Mouse (Mus musculus): ENCODE data around the gene Frmd4a. TPM values are rescaled to one million over a fixed set of nuclear protein-coding genes. Genes with fewer than 3 reads are reported as not detected.

The Frmd4a gene
- polyA plus RNA-seq, 1 experiment from 2014 or later, result 16.0 TPM

DNA sequence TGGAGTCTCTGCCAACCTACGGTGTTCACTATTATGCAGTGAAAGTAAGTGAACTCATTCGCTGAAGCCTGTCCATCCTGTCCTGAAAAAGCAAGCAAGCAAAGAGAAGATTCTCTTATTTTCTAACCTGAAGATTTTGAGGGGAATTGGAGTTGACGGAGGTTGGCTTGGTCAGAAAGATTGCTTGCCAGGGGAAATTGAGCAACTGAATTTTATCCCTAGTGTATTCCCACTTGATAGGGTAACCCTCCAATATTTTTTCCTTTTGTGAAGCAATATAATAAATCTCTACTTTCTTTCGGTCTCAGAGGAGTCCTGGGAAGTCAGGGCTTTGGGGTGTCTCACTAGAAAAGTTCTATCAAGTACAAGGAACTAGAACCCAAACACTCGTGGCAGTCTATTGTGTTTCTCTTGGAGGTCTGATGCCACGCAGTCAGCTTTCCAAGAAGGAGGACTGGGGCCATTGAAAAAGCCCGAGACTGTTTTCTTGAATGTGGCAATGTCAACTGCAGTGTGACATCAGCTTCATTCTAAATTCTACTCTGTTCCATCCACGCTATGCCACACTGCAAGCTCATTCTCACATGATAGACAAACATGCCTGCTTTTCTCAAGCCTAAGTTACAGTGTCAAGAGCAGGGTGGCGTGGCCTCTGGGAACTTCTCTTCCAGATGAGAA, 517.8 kb downstream of the Frmd4a start:
- WGBS (ENCODE audit: insufficient replicate concordance), result 67% methylated on average over 9 of the region's 9 CpGs
- H3K4me2 ChIP-seq, result no peak overlapping the region
- no peak for ATAC-seq (ENCODE audit: insufficient read depth)
- H3K9ac ChIP-seq, result no peak overlapping the region
- H3K27me3 ChIP-seq, result peaks cover 11% of the 10 kb centered on the region
- H3K9me3 ChIP-seq (replicated peaks), result no peaks in the 10 kb centered on the region
- no peaks in the 10 kb centered on the region; the same call in 1 of the 2 replicates for H3K4me1 ChIP-seq (replicated peaks)
- no peak overlapping the region for H3K27ac ChIP-seq (replicated peaks)
- no peak overlapping the region for H3K4me3 ChIP-seq (replicated peaks)
- no peaks in the 10 kb centered on the region for H3K36me3 ChIP-seq (replicated peaks)

DNA sequence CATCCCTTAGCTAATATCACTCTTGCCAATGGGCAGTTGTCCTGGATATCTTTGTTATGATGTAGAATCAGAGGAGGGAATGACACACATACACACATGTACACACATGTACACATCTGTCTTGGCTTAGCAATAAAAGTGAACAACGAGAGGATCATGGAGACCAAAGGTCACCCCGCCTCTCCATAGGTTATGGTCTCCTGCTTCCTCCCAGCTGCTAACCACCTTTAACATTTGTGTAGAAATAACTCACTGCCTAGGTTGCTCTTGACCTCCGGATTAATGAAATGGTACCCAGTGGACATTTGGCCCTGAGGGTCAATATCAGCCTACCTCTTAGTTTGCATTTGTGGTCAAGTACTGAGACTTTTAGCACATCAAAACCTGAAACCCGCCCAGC, 523.8 kb downstream of the Frmd4a start:
- no peaks in the 10 kb centered on the region for H3K36me3 ChIP-seq (replicated peaks)
- no peak overlapping the region for H3K9ac ChIP-seq
- H3K27me3 ChIP-seq, result peaks cover 5% of the 10 kb centered on the region; the same call in 1 of the 2 replicates
- H3K4me2 ChIP-seq, result no peak overlapping the region
- 62% methylated on average over 4 of the region's 4 CpGs for WGBS (ENCODE audit: insufficient replicate concordance)
- no peak overlapping the region for H3K27ac ChIP-seq (replicated peaks)
- no peaks in the 10 kb centered on the region for H3K9me3 ChIP-seq (replicated peaks)
- H3K4me3 ChIP-seq (replicated peaks), result no peak overlapping the region
- no peak for ATAC-seq (ENCODE audit: insufficient read depth)
- 0 out of 2 replicates have a peak, but pooled peaks cover 4% of the 10 kb centered on the region for H3K4me1 ChIP-seq (replicated peaks)

DNA sequence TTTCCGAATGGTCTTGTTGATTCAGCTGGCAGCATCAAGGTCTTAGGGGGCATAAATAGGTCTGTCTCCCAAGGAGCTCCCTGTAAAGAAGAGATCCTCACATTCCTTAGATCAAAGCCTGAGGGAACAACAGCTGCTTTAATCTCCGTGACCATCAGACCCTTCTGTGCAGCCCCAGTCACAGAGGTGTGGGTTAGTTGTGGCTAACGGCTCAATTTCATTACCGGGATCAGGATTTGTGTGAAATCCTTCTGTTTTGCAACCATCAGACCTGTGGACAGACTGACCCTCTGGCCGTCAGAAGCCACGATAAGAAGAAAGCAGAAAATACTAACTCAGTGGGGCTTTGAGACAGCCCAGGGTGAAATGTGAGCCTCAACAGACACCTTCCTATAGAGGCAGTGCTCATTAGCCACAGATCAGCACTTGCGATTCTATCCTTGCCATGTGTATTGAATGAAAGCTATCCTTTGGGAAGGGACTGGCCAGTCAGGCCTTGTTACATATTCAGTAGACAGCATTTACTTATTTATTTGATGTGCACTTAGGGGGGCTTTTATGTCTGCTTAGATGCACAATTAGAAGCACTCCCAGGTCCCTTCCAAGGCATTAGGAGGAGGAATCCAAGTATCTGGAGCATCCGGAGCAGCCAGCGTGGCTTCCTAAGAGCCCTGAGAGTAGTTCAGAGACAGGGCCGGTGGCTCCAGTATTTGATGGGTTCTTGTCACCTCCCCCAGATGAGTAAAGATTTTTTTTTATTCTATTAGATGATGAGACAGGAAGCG, 524.5 kb downstream of the Frmd4a start:
- no peak for ATAC-seq (ENCODE audit: insufficient read depth)
- no peak overlapping the region for H3K9ac ChIP-seq
- WGBS (ENCODE audit: insufficient replicate concordance), result 64% methylated on average over 11 of the region's 11 CpGs

DNA sequence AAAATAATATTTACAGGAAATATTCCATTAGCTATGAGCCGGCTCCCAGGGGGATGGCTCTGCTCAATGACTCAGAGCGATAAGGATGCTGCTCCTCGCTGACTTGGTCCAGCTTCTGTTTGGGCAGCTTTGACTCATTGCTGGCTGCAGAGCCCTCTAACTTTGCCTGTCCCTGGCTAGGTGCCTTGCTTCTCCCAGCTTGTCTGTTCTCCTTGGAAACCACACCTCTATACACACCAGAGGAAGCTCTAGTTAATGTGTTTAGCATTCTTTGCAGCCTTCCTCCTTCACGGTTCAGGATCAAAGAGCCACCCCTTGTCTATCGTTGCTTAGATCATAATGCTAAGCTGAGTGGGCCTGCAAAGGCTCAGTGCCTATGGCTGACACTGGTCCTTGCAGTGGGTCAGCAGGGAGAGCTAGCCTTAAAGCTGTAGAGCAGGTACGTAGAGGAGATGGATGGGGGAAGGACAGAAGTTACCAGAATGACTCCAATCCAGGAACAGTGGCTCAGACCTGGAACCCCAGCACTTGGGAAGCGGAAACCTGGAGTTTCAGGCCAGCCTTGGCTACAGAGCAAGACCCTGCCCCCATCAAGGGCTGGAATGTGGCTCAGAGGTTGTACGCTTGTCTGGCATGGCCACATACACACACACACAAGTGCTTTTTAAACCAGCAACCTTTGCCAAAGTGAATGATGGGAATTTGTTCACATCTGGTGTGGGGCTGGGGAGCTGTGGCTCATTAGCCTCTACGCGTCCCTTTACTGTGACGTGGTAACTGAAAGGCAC, 525.3 kb downstream of the Frmd4a start:
- Histone ChIP-seq H3K27me3 (peaks cover 5% of the 10 kb centered on the region; the same call in 1 of the 2 replicates), H3K9me3 (replicated peaks) (no peaks in the 10 kb centered on the region), H3K27ac (replicated peaks) (no peak overlapping the region), H3K4me3 (replicated peaks) (no peak overlapping the region), H3K4me2 (no peak overlapping the region), H3K4me1 (replicated peaks) (0 out of 2 replicates have a peak, but pooled peaks cover 8% of the 10 kb centered on the region), H3K9ac (no peak overlapping the region), H3K36me3 (replicated peaks) (no peaks in the 10 kb centered on the region)
- ATAC-seq (ENCODE audit: insufficient read depth), result no peak
- 70% methylated on average over 11 of the region's 11 CpGs for WGBS (ENCODE audit: insufficient replicate concordance)

More for the DNA sequence above, 524.5 kb downstream of the Frmd4a start:
- no peak overlapping the region for H3K4me2 ChIP-seq
- 0 out of 2 replicates have a peak, but pooled peaks cover 8% of the 10 kb centered on the region for H3K4me1 ChIP-seq (replicated peaks)
- H3K9me3 ChIP-seq (replicated peaks), result no peaks in the 10 kb centered on the region
- no peaks in the 10 kb centered on the region for H3K36me3 ChIP-seq (replicated peaks)
- no peak overlapping the region for H3K4me3 ChIP-seq (replicated peaks)
- peaks cover 5% of the 10 kb centered on the region; the same call in 1 of the 2 replicates for H3K27me3 ChIP-seq
- no peak overlapping the region for H3K27ac ChIP-seq (replicated peaks)

DNA sequence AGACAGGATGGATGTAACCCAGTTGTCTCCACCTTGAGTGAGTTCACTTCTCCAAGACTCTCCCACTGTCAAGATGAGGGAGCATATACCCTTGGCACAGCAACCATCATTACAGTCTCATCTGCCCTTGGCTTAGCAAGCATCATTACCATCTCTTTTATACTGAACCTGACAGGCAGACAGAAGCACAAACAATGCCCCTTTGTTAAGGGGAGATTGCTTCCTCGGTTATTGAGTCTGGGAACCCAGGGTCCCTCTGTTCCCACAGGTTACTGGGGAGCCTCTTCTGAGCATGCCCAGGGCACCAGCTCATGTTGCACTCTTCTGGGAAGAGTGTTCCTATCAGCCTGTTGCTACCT, 525.9 kb downstream of the Frmd4a start:
- no peak overlapping the region for H3K4me2 ChIP-seq

DNA sequence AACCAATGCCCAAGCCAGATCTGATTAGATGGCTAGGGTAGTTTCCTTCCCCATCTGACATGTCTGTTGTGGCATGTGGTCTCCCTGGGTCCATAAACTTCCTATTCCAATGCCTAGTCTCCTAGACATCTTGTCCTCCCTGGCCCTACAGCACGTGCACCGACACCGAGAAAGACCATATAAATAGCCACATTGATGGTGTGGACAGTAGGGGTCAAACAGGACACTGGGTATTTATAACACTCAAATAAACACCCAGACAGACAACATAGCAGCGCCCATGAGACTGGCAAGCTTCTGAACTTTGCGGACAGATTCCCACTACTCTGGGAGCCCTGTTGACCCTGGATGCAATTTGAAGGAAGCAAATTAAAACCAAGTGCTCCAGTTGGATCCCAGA, 526.8 kb downstream of the Frmd4a start:
- H3K36me3 ChIP-seq (replicated peaks), result no peaks in the 10 kb centered on the region
- no peak for ATAC-seq (ENCODE audit: insufficient read depth)
- H3K4me1 ChIP-seq (replicated peaks), result 0 out of 2 replicates have a peak, but pooled peaks cover 8% of the 10 kb centered on the region
- 72% methylated on average over 5 of the region's 5 CpGs for WGBS (ENCODE audit: insufficient replicate concordance)
- H3K9me3 ChIP-seq (replicated peaks), result no peaks in the 10 kb centered on the region
- H3K27me3 ChIP-seq, result peaks cover 5% of the 10 kb centered on the region; the same call in 1 of the 2 replicates
- no peak overlapping the region for H3K27ac ChIP-seq (replicated peaks)
- no peak overlapping the region for H3K9ac ChIP-seq
- H3K4me2 ChIP-seq, result no peak overlapping the region
- H3K4me3 ChIP-seq (replicated peaks), result no peak overlapping the region

More for the DNA sequence above, 525.9 kb downstream of the Frmd4a start:
- 49% methylated on average over 1 of the region's 1 CpGs for WGBS (ENCODE audit: insufficient replicate concordance)
- Histone ChIP-seq H3K9me3 (replicated peaks) (no peaks in the 10 kb centered on the region), H3K4me3 (replicated peaks) (no peak overlapping the region), H3K36me3 (replicated peaks) (no peaks in the 10 kb centered on the region), H3K27ac (replicated peaks) (no peak overlapping the region), H3K9ac (no peak overlapping the region), H3K4me1 (replicated peaks) (0 out of 2 replicates have a peak, but pooled peaks cover 8% of the 10 kb centered on the region), H3K27me3 (peaks cover 5% of the 10 kb centered on the region; the same call in 1 of the 2 replicates)
- ATAC-seq (ENCODE audit: insufficient read depth), result no peak

DNA sequence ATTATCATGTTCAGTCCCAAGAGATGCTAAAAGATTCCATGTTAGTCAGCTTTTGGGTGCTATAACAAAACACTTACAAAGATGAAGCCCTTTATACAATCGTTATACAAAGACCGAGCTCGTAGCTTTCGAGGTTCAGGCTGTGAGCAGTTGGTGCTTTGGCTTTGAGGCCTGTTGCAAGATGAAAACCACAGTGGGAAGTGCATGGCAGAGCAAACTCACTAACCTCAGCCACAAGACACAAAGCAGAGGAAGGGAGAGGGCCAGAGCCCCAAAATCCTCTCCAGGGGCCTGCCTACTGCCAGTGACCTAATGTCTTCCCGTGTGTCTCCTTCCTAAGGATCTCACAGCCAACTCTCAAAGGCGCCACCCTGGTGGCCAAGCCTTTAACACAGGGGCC, 527.7 kb downstream of the Frmd4a start:
- WGBS (ENCODE audit: insufficient replicate concordance), result 58% methylated on average over 6 of the region's 6 CpGs

DNA sequence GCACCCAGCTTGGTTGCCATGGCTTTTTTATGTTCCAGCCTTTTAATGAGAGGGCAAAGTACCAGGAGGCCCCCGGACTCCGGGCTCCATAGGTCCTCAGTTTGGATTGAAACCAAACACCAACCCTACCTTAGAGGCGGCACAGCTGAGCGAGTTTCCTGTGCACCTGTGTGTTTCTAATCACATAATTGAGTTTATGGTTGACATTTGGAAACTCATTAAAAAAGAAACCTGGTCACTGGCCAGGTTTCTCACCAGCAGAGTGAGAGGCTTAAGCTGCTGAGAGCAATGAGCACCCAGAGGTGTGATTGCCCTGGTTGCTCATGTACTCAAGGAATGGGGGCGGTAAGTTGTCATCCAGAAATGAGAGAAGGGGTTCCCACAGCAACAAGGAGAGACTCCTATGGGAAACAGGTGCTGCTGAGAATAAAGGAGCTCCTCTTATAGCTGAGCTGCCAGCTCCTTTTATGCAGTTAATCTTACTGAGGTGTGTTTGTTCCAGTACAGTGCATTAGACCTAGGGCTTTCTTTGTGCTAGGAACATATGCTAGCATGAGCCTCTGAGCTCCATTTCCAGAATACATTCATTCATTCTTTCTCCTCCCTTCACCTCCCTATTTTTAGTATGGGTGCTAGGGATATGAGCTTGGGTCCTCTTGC, 529.6 kb downstream of the Frmd4a start:
- H3K27me3 ChIP-seq, result no peaks in the 10 kb centered on the region
- no peak for ATAC-seq (ENCODE audit: insufficient read depth)
- no peak overlapping the region for H3K9ac ChIP-seq
- H3K27ac ChIP-seq (replicated peaks), result no peak overlapping the region
- no peak overlapping the region for H3K4me3 ChIP-seq (replicated peaks)
- 79% methylated on average over 5 of the region's 5 CpGs for WGBS (ENCODE audit: insufficient replicate concordance)
- no peaks in the 10 kb centered on the region for H3K36me3 ChIP-seq (replicated peaks)
- H3K4me2 ChIP-seq, result no peak overlapping the region
- H3K9me3 ChIP-seq (replicated peaks), result no peaks in the 10 kb centered on the region
- H3K4me1 ChIP-seq (replicated peaks), result peaks cover 20% of the 10 kb centered on the region

More for the DNA sequence above, 527.7 kb downstream of the Frmd4a start:
- H3K27me3 ChIP-seq, result peaks cover 5% of the 10 kb centered on the region; the same call in 1 of the 2 replicates
- H3K4me1 ChIP-seq (replicated peaks), result 0 out of 2 replicates have a peak, but pooled peaks cover 8% of the 10 kb centered on the region
- no peak overlapping the region for H3K27ac ChIP-seq (replicated peaks)
- no peak overlapping the region for H3K4me3 ChIP-seq (replicated peaks)
- no peaks in the 10 kb centered on the region for H3K9me3 ChIP-seq (replicated peaks)
- no peak overlapping the region for H3K9ac ChIP-seq
- H3K36me3 ChIP-seq (replicated peaks), result no peaks in the 10 kb centered on the region
- ATAC-seq (ENCODE audit: insufficient read depth), result no peak
- H3K4me2 ChIP-seq, result no peak overlapping the region

DNA sequence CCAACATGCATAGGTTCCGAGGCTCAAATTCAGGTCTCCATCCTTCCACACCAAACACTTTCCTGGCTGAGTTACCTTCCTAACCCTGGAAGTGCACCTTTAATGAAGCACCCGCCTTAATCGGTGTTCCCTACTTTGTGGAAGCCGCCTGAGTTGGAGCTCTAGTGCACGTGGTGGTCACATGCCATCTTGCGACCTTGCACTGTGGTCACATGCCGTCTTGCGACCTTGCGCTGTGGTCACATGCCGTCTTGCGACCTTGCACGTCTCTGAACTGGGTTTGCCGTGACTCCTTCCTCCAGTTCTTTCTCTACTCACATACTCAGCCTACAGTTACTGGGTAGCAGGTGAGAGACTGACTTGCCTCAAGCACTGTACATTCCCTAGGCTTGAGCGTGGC, 531.8 kb downstream of the Frmd4a start:
- Histone ChIP-seq H3K36me3 (replicated peaks) (no peaks in the 10 kb centered on the region), H3K27me3 (no peaks in the 10 kb centered on the region), H3K4me1 (replicated peaks) (peaks cover 32% of the 10 kb centered on the region), H3K4me3 (replicated peaks) (no peak overlapping the region), H3K4me2 (no peak overlapping the region), H3K9me3 (replicated peaks) (no peaks in the 10 kb centered on the region), H3K9ac (no peak overlapping the region), H3K27ac (replicated peaks) (no peak overlapping the region)
- ATAC-seq (ENCODE audit: insufficient read depth), result no peak
- whole genome bisulfite sequencing (ENCODE audit: insufficient replicate concordance), result 81% methylated on average over 14 of the region's 14 CpGs

DNA sequence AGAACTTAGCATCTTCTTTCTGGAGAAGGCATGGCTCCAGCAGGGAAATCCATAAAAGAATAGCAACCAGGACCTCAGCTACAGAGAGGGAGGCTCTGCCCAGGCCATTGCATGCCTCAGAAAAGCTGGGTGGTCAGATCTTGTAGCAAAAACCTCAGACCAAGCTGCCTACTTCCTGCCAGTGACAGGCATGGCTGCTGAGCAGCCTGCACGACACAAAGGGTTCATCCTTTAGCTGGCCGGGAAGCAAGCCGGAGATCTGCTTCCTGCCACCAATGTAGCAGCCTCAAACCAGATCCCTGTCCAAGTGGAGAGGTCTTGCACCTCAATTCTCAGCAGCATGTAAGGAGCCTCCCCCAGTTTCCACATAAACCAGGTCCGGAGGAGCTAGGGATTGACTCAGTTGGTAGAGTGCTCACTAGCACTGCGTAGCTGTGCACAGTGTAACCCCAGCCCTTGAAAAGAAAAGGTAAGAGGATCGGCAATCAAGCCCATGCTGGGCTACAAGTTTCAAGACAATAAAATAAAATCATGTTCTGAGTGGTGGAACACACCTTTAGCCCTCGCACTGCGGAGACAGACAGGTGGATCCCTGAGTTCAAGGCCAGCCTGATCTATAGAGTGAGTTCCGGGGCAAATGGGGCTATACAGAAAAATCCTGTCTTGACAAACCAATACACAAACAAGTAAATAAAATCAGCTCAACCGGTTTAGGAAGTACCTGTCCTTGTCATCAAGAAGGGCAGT, 532.7 kb downstream of the Frmd4a start:
- Histone ChIP-seq H3K9me3 (replicated peaks) (no peaks in the 10 kb centered on the region), H3K4me3 (replicated peaks) (no peak overlapping the region), H3K4me2 (no peak overlapping the region), H3K36me3 (replicated peaks) (no peaks in the 10 kb centered on the region), H3K4me1 (replicated peaks) (peaks cover 36% of the 10 kb centered on the region), H3K27ac (replicated peaks) (no peak overlapping the region; the same call in 1 of the 2 replicates), H3K9ac (no peak overlapping the region), H3K27me3 (no peaks in the 10 kb centered on the region)
- no peak for ATAC-seq (ENCODE audit: insufficient read depth)
- WGBS (ENCODE audit: insufficient replicate concordance), result 60% methylated on average over 10 of the region's 10 CpGs

Measured in liver, embryonic 15.5 days (tissue).